Mouse (Mus musculus) C2C12 (cell line): ENCODE measurements around the gene Socs1. TPM values are rescaled to one million over a fixed set of nuclear protein-coding genes. Genes with fewer than 3 reads are reported as not detected.

Experiments
- H3K27me3 ChIP-seq: one replicate; pipeline ENCODE4 v1.6.1; 2011; ENCODE audit not compliant: control insufficient read depth, insufficient read depth, insufficient read length
- H3K36me3 ChIP-seq: one replicate; pipeline ENCODE4 v1.6.1; 2011; ENCODE audit not compliant: control insufficient read depth, insufficient read depth
- H3K4me3 ChIP-seq: one replicate; pipeline ENCODE4 v1.5.1; 2011; ENCODE audit warnings: mild to moderate bottlenecking, control low read depth; ENCODE audit not compliant: poor library complexity, insufficient read depth, severe bottlenecking
- H3K79me2 ChIP-seq: one replicate; pipeline ENCODE4 v1.6.1; 2011; ENCODE audit not compliant: control insufficient read depth, insufficient read depth
- H3K79me3 ChIP-seq: one replicate; pipeline ENCODE4 v1.6.1; 2011; ENCODE audit warnings: low read depth, control low read depth
- H3ac ChIP-seq: one replicate; pipeline ENCODE3; 2011; ENCODE audit warnings: low read depth; ENCODE audit not compliant: control insufficient read depth, insufficient read length
- CEBPB ChIP-seq: IDR thresholded peaks from one replicate; pipeline ENCODE4 v1.6.1; 2011; ENCODE audit warnings: low read depth, mild to moderate bottlenecking, control low read depth, moderate library complexity
- CTCF ChIP-seq: IDR thresholded peaks from one replicate; pipeline ENCODE4 v1.5.1; 2011; ENCODE audit not compliant: control insufficient read depth, insufficient read depth, insufficient read length
- FOSL1 ChIP-seq: IDR thresholded peaks from one replicate; pipeline ENCODE4 v1.8.0; 2011; ENCODE audit warnings: mild to moderate bottlenecking, low read length; ENCODE audit not compliant: poor library complexity, insufficient read depth, severe bottlenecking
- MAX ChIP-seq: IDR thresholded peaks from one replicate; pipeline ENCODE4 v1.6.1; 2011; ENCODE audit warnings: mild to moderate bottlenecking, control low read depth
- MYOD1 ChIP-seq: IDR thresholded peaks from one replicate; pipeline ENCODE4 v1.6.1; 2011; ENCODE audit warnings: low read depth; ENCODE audit not compliant: control insufficient read depth, insufficient read length
- MYOG ChIP-seq: IDR thresholded peaks from one replicate; pipeline ENCODE4 v1.6.1; 2011; ENCODE audit not compliant: control insufficient read depth, insufficient read length; ENCODE audit errors: extremely low read depth
- USF1 ChIP-seq: IDR thresholded peaks from one replicate; pipeline ENCODE4 v1.6.1; 2011; ENCODE audit warnings: low read depth, mild to moderate bottlenecking, control low read depth, moderate library complexity
- polyA plus RNA-seq: library from polyadenylated mRNA; unstranded; fragments of >200 nt; fragmentation: generic; extraction: Trizol; gene quantifications from one replicate; pipeline ENCODE4 v1.2.1, GENCODE M21; 2012; ENCODE audit warnings: missing spikeins

Gene Socs1
- polyA plus RNA-seq, 1 experiment: 4.6 TPM

- H3K79me2 ChIP-seq: no peaks in the 10 kb centered on the region
- no peaks in the 10 kb centered on the region for H3K79me3 ChIP-seq
- no peaks in the 10 kb centered on the region for H3K36me3 ChIP-seq
- peak; percentile 81 for TF ChIP-seq MYOD1
- TF ChIP-seq CTCF: no peak
- no peak for TF ChIP-seq CEBPB
- TF ChIP-seq MAX: peak; percentile 93
- TF ChIP-seq FOSL1: peak; percentile 99
- TF ChIP-seq USF1: peak; percentile 90
- TF ChIP-seq MYOG: no peak
- H3K27me3 ChIP-seq: no peaks in the 10 kb centered on the region
- no peak overlapping the region for H3ac ChIP-seq
- no peak overlapping the region for H3K4me3 ChIP-seq
Observed at GRCm38 (mm10) chr16:10754521-10755296, 30.6 kb downstream of the Socs1 start.

GRCm38 (mm10) chr16:10749824-10750223, 35.5 kb downstream of the Socs1 start:
- Histone ChIP-seq H3ac (no peak overlapping the region), H3K79me3 (no peaks in the 10 kb centered on the region), H3K27me3 (no peaks in the 10 kb centered on the region), H3K36me3 (no peaks in the 10 kb centered on the region), H3K79me2 (no peaks in the 10 kb centered on the region), H3K4me3 (no peak overlapping the region)
- TF ChIP-seq MAX (no peak), USF1 (no peak), CTCF (no peak), MYOG (no peak), FOSL1 (no peak), CEBPB (no peak), MYOD1 (no peak)

GRCm38 (mm10) chr16:10749226-10749625, 36.1 kb downstream of the Socs1 start:
- Histone ChIP-seq H3K4me3 (no peak overlapping the region), H3K79me3 (no peaks in the 10 kb centered on the region), H3K79me2 (no peaks in the 10 kb centered on the region), H3K27me3 (no peaks in the 10 kb centered on the region), H3ac (no peak overlapping the region), H3K36me3 (no peaks in the 10 kb centered on the region)
- TF ChIP-seq CTCF: no peak
- no peak for TF ChIP-seq MYOG
- TF ChIP-seq MYOD1: no peak
- no peak for TF ChIP-seq USF1
- TF ChIP-seq MAX: no peak
- TF ChIP-seq FOSL1: no peak
- no peak for TF ChIP-seq CEBPB

- H3K4me3 ChIP-seq: no peak overlapping the region
- H3K36me3 ChIP-seq: no peaks in the 10 kb centered on the region
- TF ChIP-seq MYOG: no peak
- TF ChIP-seq MAX: no peak
- no peak for TF ChIP-seq CTCF
- no peak for TF ChIP-seq USF1
- TF ChIP-seq CEBPB: no peak
- no peaks in the 10 kb centered on the region for H3K79me2 ChIP-seq
- no peak overlapping the region for H3ac ChIP-seq
- no peaks in the 10 kb centered on the region for H3K79me3 ChIP-seq
- H3K27me3 ChIP-seq: no peaks in the 10 kb centered on the region
Observed at GRCm38 (mm10) chr16:10741082-10741481, 44.3 kb downstream of the Socs1 start.

GRCm38 (mm10) chr16:10739854-10740398, 45.4 kb downstream of the Socs1 start:
- Histone ChIP-seq H3K79me3 (no peaks in the 10 kb centered on the region), H3K36me3 (no peaks in the 10 kb centered on the region), H3K4me3 (no peak overlapping the region), H3K79me2 (no peaks in the 10 kb centered on the region), H3K27me3 (no peaks in the 10 kb centered on the region), H3ac (no peak overlapping the region)
- no peak for TF ChIP-seq MAX
- no peak for TF ChIP-seq USF1
- no peak for TF ChIP-seq CTCF
- TF ChIP-seq FOSL1: no peak
- TF ChIP-seq MYOD1: no peak
- no peak for TF ChIP-seq MYOG
- no peak for TF ChIP-seq CEBPB

GRCm38 (mm10) chr16:10738866-10739265, 46.5 kb downstream of the Socs1 start:
- H3ac ChIP-seq: no peak overlapping the region
- no peaks in the 10 kb centered on the region for H3K79me3 ChIP-seq
- no peaks in the 10 kb centered on the region for H3K36me3 ChIP-seq
- TF ChIP-seq FOSL1 (no peak), MAX (no peak), MYOG (no peak), USF1 (no peak), CEBPB (no peak), MYOD1 (no peak)
- no peaks in the 10 kb centered on the region for H3K27me3 ChIP-seq
- H3K4me3 ChIP-seq: no peak overlapping the region
- H3K79me2 ChIP-seq: no peaks in the 10 kb centered on the region
